Comparison of ENCODE assay signal across 9 mouse cellular contexts in genomic region chr16:90379897-90380296, GRCm38 (mm10). TPM values are rescaled to one million over a fixed set of nuclear protein-coding genes. Genes with fewer than 3 reads are reported as not detected.
A peak's percentile ranks its signal among the peaks of the same experiment; 100 is the strongest.
DNase-seq lines count a peak whose midpoint lies in the region; ATAC-seq and TF ChIP-seq lines count a peak whose summit lies in the region.
"Had no signal": no experiment of that assay in that cellular context is flagged by ENCODE, and none has a peak within 500 bp of the region (broad histone marks: within the 10 kb centered on the region; RNA-seq: fewer than 3 reads in every experiment).

No protein-coding gene starts in this region.

- no peaks in the 10 kb centered on the region for H3K27me3 ChIP-seq in forebrain, postnatal 0 days (ENCODE audit: insufficient read depth, low read length)
- H3K27me3 ChIP-seq in hindbrain, embryonic 14.5 days (ENCODE audit: control insufficient read depth, insufficient read depth, low read length) = peaks cover 9% of the 10 kb centered on the region; the same call in 1 of the 2 replicates

- peak; percentile 71 for DNase-seq in R1 (ENCODE audit: low read depth, low spot score)
- peak; percentile 53 for DNase-seq in cerebellum, adult 11 months
- peak; percentile 72 for DNase-seq in forebrain, postnatal 0 days
- DNase-seq in hindbrain, embryonic 14.5 days (ENCODE audit: low spot score) = peak; percentile 83
- DNase-seq in layer of hippocampus, postnatal 36 days = peak; percentile 55 to 66
- peak; percentile 76 for DNase-seq in mesoderm, embryonic 11.5 days (ENCODE audit: low read depth, low spot score)
- DNase-seq in right cerebral cortex, postnatal 36 days (ENCODE audit: low spot score in 2 of 2) = peak; percentile 32 to 56

- peak; percentile 84 for TF ChIP-seq CTCF in forebrain, postnatal 0 days (IDR thresholded peaks at IDR 0.05; ENCODE audit: low read depth)

- no peak overlapping the region for H3K27ac ChIP-seq in forebrain, postnatal 0 days (ENCODE audit: low read depth, low read length)
- H3K27ac ChIP-seq in hindbrain, embryonic 14.5 days = no peak overlapping the region
- H3K27ac ChIP-seq: liver, embryonic 15.5 days had no signal

- no peak overlapping the region for H3K4me3 ChIP-seq in forebrain, postnatal 0 days (ENCODE audit: low read depth, low read length)
- no peak overlapping the region for H3K4me3 ChIP-seq in hindbrain, embryonic 14.5 days (replicated peaks; ENCODE audit: low read length)
- H3K4me3 ChIP-seq: liver, embryonic 15.5 days had no signal

- H3K4me2 ChIP-seq in forebrain, postnatal 0 days (ENCODE audit: low read depth) = no peak overlapping the region
- no peak overlapping the region for H3K4me2 ChIP-seq in hindbrain, embryonic 14.5 days (replicated peaks)
- H3K4me2 ChIP-seq: liver, embryonic 15.5 days had no signal

- WGBS in forebrain, postnatal 0 days = 17% methylated on average over 11 of the region's 11 CpGs
- 17% methylated on average over 11 of the region's 11 CpGs for WGBS in hindbrain, embryonic 14.5 days

- H3K4me1 ChIP-seq in forebrain, postnatal 0 days (ENCODE audit: insufficient read depth) = peaks cover 7% of the 10 kb centered on the region
- 0 out of 2 replicates have a peak, but pooled peaks cover 4% of the 10 kb centered on the region for H3K4me1 ChIP-seq in hindbrain, embryonic 14.5 days (replicated peaks; ENCODE audit: control insufficient read depth, insufficient read depth, low read length)

- ATAC-seq in forebrain, postnatal 0 days = peak; percentile 30; the same call in 1 of the 2 replicates
- no peak for ATAC-seq in hindbrain, embryonic 14.5 days (ENCODE audit: low FRiP score)
- ATAC-seq in erythroid progenitor cell, adult 5-6 weeks (replicated peaks; ENCODE audit: low FRiP score, poor library complexity, severe bottlenecking) = no peak

- H3K36me3 ChIP-seq in forebrain, postnatal 0 days (ENCODE audit: insufficient read depth) = no peaks in the 10 kb centered on the region
- H3K36me3 ChIP-seq in hindbrain, embryonic 14.5 days (replicated peaks; ENCODE audit: control insufficient read depth, insufficient read depth) = no peaks in the 10 kb centered on the region
- H3K36me3 ChIP-seq: liver, embryonic 15.5 days had no signal

- no peak overlapping the region for H3K9ac ChIP-seq in forebrain, postnatal 0 days
- no peak overlapping the region for H3K9ac ChIP-seq in hindbrain, embryonic 14.5 days
- H3K9ac ChIP-seq: liver, embryonic 15.5 days had no signal

- no peaks in the 10 kb centered on the region for H3K9me3 ChIP-seq in forebrain, postnatal 0 days (ENCODE audit: low read length)
- no peaks in the 10 kb centered on the region for H3K9me3 ChIP-seq in hindbrain, embryonic 14.5 days (ENCODE audit: control insufficient read depth, low read length)
- H3K9me3 ChIP-seq: liver, embryonic 15.5 days had no signal

RNA-seq across cellular contexts. Expression of gene Hunk, which starts 5.9 kb away (rescaled TPM):
- total RNA-seq in forebrain, postnatal 0 days (2014; rRNA removed) = 12.9 and 20.6 TPM in 2 replicates
- 4.2 and 5.2 TPM in 2 replicates for polyA plus RNA-seq in forebrain, postnatal 0 days (2015; fragmentation: Nextera tagmentation; extraction: Ambion mirVana)
- polyA plus RNA-seq in hindbrain, embryonic 14.5 days (2014; fragmentation: Nextera tagmentation; extraction: Ambion mirVana) = 6.9 and 7.8 TPM in 2 replicates
- total RNA-seq in layer of hippocampus, postnatal 36 days (2021) = 10 to 100 TPM; 24.9 to 25.2 TPM
- not detected in 2 replicates for total RNA-seq in erythroid progenitor cell, adult 5-6 weeks (2015; ENCODE audit: low replicate concordance)
- not detected in 2 replicates for total RNA-seq in erythroid progenitor cell, adult 5-6 weeks (2017; ENCODE audit: low replicate concordance)

Comparison
In these comparisons a context has a peak if more than half of its experiments do, and no peak if none do; other contexts are left out.
1. RNA of gene Hunk, which starts 5.9 kb away (total RNA-seq): 24.9 to 25.2 TPM in layer of hippocampus, postnatal 36 days and 12.9 to 20.6 TPM in forebrain, postnatal 0 days; not detected in erythroid progenitor cell, adult 5-6 weeks; every median in the first group is over 10 times any median in the second.
2. Peak in every context shown above with its lines, with median percentiles within 50 percentile points of each other: DNase-seq.